Mouse (Mus musculus): ENCODE results near the gene Coq5.
"Not testable (repeated sequence)": the region's sequence is repeated elsewhere in the genome, so short reads cannot be mapped to it uniquely, and the experiment has no call there.

The Coq5 gene

GRCm38 (mm10) chr5:115267469-115268045 is 11.9 kb upstream of the Coq5 start:
- DNase-seq (ENCODE audit: low spot score in 2 of 2), result no peak

GRCm38 (mm10) chr5:115268266-115268665 is 11.2 kb upstream of the Coq5 start:
- no peak for DNase-seq (ENCODE audit: low spot score in 2 of 2)

- no peak for DNase-seq (ENCODE audit: low spot score in 2 of 2)
Observed at GRCm38 (mm10) chr5:115269969-115270368, 9.5 kb upstream of the Coq5 start.

GRCm38 (mm10) chr5:115271931-115272811 is 7.3 kb upstream of the Coq5 start:
- peak; percentile 19 to 30 for DNase-seq (ENCODE audit: low spot score in 2 of 2)

GRCm38 (mm10) chr5:115272812-115273548 is 6.5 kb upstream of the Coq5 start, which contains the start of gene Rnf10:
Rnf10 (minus strand) TSS chr5:115272898.
- peak; percentile 96 to 97 for DNase-seq (ENCODE audit: low spot score in 2 of 2)

GRCm38 (mm10) chr5:115273549-115274135 is 5.8 kb upstream of the Coq5 start:
- DNase-seq (ENCODE audit: low spot score in 2 of 2), result no peak

- DNase-seq (ENCODE audit: low spot score in 2 of 2), result no peak
Observed at GRCm38 (mm10) chr5:115274353-115274752, 5.1 kb upstream of the Coq5 start.

- no peak for DNase-seq (ENCODE audit: low spot score in 2 of 2)
Observed at GRCm38 (mm10) chr5:115274771-115275170, 4.7 kb upstream of the Coq5 start.

GRCm38 (mm10) chr5:115275998-115276397 is 3.5 kb upstream of the Coq5 start:
- DNase-seq (ENCODE audit: low spot score in 2 of 2), result peak in 1 of 2 experiments; percentile 33

- no peak for DNase-seq (ENCODE audit: low spot score in 2 of 2)
Observed at GRCm38 (mm10) chr5:115278053-115278452, 1.4 kb upstream of the Coq5 start.

GRCm38 (mm10) chr5:115278785-115279184 is 681 bp upstream of the Coq5 start:
- no peak for DNase-seq (ENCODE audit: low spot score in 2 of 2)

- DNase-seq (ENCODE audit: low spot score in 2 of 2), result no peak
Observed at GRCm38 (mm10) chr5:115280050-115280687, 703 bp downstream of the Coq5 start.

- no peak for DNase-seq (ENCODE audit: low spot score in 2 of 2)
Observed at GRCm38 (mm10) chr5:115284735-115285134, 5.3 kb downstream of the Coq5 start.

GRCm38 (mm10) chr5:115294173-115294572 is 14.7 kb downstream of the Coq5 start:
- DNase-seq (ENCODE audit: low spot score in 2 of 2), result no peak

GRCm38 (mm10) chr5:115296347-115296746 is 16.9 kb downstream of the Coq5 start:
- no peak for DNase-seq (ENCODE audit: low spot score in 2 of 2)

GRCm38 (mm10) chr5:115300035-115300744 is 20.7 kb downstream of the Coq5 start:
- DNase-seq (ENCODE audit: low spot score in 2 of 2), result no peak

GRCm38 (mm10) chr5:115300792-115301614 is 21.5 kb downstream of the Coq5 start, which contains the start of gene Dynll1:
Dynll1 (minus strand) TSS chr5:115300999.
- peak; percentile 99 for DNase-seq (ENCODE audit: low spot score in 2 of 2)

- no peak for DNase-seq (ENCODE audit: low spot score in 2 of 2)
Observed at GRCm38 (mm10) chr5:115301615-115302014, 22.1 kb downstream of the Coq5 start.

GRCm38 (mm10) chr5:115302190-115302589 is 22.7 kb downstream of the Coq5 start:
- not testable (repeated sequence) for DNase-seq (ENCODE audit: low spot score in 2 of 2)

GRCm38 (mm10) chr5:115312354-115312753 is 32.9 kb downstream of the Coq5 start:
- no peak for DNase-seq (ENCODE audit: low spot score in 2 of 2)

Measured in natural killer cell, adult 2 months (primary cell).